Mouse (Mus musculus): ENCODE results near the gene Tepsin.
A peak's percentile ranks its signal among the peaks of the same experiment; 100 is the strongest.

Gene Tepsin

GRCm38 (mm10) chr11:120098588-120099511, at the start of gene Tepsin, which contains the start of gene Ndufaf8:
TSS of gene Tepsin (minus strand) at chr11:120098731.
TSS of gene Ndufaf8 (plus strand) at chr11:120098928.
- DNase-seq (ENCODE audit: low spot score), result peak; percentile 99

GRCm38 (mm10) chr11:120143708-120144497, 45.4 kb upstream of the Tepsin start:
- no peak for DNase-seq (ENCODE audit: low spot score)

GRCm38 (mm10) chr11:120142601-120143051, 44.1 kb upstream of the Tepsin start:
- DNase-seq (ENCODE audit: low spot score), result peak; percentile 50

GRCm38 (mm10) chr11:120140255-120140654, 41.7 kb upstream of the Tepsin start:
- no peak for DNase-seq (ENCODE audit: low spot score)

GRCm38 (mm10) chr11:120139309-120139731, 40.8 kb upstream of the Tepsin start:
- DNase-seq (ENCODE audit: low spot score), result no peak

DNA sequence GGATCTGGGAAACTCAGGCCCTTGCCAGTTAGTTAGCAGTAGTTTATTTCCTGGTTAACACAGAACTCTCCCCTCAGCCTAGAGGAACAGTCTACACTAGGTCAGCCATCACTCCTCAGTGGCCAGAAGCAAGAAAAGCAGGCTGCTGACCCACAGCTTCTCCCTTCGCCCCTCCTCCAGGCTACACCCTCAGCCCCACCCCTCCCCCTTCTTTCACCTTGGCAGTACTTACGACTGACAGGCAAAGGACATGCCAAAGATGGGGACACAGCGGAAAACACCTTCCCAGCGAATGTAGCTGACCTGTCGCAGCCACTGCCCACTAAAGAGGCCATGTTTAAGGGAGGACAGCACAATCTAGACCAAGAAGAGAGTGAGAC, 39.1 kb upstream of the Tepsin start:
- DNase-seq (ENCODE audit: low spot score), result no peak

- DNase-seq (ENCODE audit: low spot score), result no peak
These were observed 38.5 kb upstream of the Tepsin start for GRCm38 (mm10) chr11:120136796-120137624.

DNA sequence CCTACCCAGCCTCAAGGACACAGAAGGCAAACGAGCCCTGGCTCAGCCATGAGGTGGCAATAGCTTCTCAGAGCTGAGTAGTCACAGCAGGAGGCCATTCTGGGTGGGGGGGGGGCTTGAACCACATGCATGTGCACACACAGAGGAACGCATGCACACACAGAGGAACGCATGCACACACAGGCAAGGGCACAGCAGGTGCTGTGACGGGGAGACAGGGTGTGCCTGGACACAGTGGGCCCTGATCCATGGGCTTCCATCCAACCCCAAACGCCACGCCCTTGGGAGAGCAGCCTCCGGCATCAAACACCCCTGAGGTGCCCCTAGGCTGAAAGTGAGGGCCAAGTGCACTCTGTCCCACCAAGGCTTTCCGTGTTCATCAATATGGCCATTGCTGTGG, 37.7 kb upstream of the Tepsin start:
- DNase-seq (ENCODE audit: low spot score), result no peak

DNA sequence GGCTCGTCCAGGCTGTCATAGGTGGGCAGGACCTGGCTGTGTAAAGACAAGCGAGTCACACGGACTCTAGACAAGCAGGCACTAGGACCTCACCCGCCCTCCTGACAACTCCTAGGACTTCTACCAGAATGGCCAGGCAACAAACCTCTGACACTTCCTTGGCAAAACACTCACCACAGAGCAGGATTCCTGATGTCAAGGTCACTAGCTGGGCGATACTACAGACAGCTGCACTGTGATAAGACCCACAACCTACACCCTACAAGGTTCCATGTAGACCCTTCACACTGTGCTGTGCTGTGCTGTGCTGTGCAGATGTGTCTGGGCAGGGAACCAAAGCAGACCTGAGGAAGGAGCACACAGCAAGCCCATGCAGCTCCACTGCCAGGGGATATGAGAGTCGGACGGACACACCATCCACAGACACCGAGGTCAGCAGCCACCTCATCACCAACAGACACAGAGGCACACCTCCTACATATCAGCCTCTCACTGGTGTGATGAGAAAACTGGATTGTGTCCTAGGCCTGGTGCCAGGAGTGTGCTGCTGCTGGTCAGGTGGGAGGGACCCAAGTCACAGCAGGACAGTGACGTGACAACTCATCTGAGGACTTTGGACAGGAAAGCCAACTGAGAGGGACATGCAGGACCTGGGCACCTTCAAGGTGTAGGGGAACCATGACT, 36.5 kb upstream of the Tepsin start:
- no peak for DNase-seq (ENCODE audit: low spot score)

GRCm38 (mm10) chr11:120134148-120134547, 35.6 kb upstream of the Tepsin start:
- no peak for DNase-seq (ENCODE audit: low spot score)

- no peak for DNase-seq (ENCODE audit: low spot score)
These were observed 30.8 kb upstream of the Tepsin start for GRCm38 (mm10) chr11:120129281-120129680.

DNA sequence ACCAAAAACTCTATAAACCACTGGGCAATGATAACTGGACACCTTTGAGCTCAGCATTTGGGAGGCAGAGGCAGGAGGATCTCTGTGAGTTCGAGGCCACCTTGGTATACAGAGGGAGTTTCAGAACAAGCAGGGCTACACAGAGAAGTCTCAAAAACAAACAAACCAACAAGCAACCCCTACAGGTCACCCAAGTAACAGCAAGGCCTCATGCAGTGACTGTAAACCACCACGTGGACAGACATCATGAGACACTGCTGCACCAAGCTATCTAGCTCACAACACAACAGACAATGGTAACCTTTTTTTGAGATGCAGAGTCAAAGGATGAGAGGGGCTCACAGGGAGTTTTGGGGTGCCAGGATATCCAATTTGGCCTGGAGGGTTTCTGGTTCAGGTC, 28.3 kb upstream of the Tepsin start:
- DNase-seq (ENCODE audit: low spot score), result no peak

DNA sequence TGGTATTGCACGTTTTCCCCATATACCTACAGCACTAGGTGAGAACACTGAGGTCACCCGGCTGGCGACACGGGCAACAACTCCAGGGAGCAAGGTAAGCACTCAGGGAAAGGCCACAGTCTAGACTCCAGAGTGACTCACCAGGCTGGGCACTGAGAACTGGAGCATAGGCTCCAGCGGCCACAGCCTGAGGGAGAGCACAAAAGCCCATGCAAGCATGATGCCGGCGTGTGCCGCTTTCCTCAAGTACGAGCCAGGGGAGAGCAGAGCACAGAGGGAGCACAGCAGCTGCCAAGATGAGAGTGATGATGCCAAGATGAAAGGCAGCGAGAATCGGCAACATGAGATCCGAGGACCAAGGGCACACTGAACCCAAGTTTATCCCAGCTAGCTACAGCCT, 23.6 kb upstream of the Tepsin start:
- DNase-seq (ENCODE audit: low spot score), result no peak

GRCm38 (mm10) chr11:120120642-120121420, 22.3 kb upstream of the Tepsin start:
- DNase-seq (ENCODE audit: low spot score), result no peak

DNA sequence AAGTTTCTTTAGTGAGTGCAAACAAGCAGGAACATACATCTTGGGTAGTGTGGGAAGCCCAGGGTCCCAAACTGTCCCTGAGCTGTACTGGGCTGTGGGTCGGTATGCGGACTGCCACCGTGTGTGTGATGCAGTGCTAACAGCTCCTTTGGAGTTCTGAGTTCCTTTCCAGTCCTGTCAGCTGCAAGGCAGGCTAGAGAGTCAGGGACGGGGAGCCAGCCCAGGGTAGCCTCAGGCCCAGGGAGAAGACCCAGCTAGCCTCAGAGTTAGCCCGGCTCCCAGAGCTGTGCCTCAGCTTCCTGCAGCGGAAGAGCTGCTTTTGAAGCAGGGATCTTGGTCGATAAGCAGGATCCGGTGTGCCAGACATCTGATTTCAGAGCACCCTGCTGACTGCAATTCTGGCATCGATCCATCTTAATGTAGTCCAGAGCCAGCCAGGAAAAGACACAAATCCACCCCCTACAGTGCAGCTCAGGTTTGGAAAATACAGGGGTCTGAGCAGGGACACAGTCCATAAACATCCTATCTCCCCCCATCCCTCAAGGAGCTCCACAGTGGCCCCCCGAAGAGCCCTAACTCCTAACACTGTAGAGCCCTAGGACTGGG, 21.5 kb upstream of the Tepsin start:
- DNase-seq (ENCODE audit: low spot score), result no peak

DNA sequence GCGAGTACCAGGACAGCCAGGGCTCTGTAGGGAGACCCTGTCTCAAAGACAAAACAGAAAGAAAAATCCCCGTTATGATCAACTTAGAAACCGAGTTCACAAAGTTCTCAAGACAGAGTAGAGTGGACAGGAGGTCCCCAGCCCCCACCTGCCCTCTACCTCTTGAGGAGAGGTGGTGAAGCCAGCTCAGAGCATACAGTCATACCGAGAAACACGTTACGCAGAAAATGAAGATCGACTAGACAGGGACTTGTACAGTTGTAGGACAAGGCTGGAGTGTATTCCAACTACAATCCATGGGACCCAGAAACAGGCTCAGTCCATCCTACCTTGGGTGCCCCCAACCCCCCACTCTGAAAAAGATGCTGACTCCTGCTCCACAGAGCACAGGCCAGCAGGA, 20.6 kb upstream of the Tepsin start:
- DNase-seq (ENCODE audit: low spot score), result no peak

DNA sequence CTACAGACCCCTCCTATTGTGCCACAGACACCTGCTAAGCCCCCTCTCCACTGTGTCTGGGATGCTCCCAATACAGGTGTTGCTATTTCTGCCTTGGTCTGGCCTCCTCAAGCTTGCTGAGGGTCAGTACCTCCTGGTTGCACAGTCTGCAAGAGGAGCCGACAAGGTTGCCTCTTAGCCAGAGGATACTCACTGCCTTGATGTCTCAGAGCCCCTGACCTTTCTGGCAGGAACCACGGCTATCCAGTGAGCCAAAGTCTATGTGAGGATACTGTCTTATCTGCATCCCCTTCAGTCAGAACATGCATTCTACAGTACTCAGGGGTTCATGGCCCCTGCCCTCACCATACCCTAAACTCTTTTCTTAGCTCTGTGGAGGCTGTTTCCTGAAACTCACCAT, 19.1 kb upstream of the Tepsin start:
- DNase-seq (ENCODE audit: low spot score), result no peak

DNA sequence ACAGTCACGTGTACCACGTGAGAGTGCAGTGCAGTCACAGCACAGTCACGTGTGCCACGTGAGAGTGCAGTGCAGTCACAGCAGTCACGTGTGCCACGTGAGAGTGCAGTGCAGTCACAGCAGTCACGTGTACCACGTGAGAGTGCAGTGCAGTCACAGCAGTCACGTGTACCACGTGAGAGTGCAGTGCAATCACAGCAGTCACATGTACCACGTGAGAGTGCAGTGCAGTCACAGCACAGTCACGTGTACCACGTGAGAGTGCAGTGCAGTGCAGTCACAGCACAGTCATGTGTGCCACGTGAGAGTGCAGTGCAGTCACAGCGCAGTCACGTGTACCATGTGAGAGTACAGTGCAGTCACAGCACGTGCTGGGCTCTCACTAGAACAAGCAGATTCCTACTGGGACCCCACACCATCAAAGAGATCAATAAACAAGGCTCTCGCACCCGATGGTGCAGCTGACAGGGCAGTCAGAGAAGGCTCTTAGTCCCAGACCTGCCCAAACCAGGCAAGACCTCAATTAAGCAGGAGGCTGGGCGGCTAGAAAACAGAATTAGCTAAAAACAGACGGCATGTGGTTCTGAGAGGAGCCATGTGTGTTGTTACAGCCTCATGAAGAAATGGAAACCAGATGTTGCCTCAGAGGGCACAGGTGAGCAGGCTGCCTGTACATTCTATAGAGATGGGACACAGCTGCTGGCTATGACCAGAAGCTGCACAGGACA, 16.1 kb upstream of the Tepsin start:
- DNase-seq (ENCODE audit: low spot score), result no peak

DNA sequence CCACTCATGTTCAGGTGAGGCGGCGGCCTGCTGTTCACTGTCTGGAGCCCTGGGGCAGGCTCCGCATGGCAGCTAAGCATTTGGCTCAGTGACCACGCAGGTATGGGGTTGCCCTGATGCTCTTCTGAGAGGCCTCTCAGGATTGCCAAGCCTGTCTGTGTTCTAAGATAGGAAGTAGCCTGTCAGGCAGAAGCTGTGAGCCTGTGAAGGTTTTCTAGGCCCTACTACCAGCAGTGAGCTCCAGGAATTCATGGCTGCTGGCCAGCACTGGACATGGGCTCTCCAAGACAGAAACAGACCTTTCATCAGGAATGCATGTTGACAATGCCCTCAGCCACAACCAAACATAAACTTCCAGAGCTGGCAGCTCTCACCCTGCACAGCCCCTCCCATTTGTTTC, 13.6 kb upstream of the Tepsin start:
- no peak for DNase-seq (ENCODE audit: low spot score)

DNA sequence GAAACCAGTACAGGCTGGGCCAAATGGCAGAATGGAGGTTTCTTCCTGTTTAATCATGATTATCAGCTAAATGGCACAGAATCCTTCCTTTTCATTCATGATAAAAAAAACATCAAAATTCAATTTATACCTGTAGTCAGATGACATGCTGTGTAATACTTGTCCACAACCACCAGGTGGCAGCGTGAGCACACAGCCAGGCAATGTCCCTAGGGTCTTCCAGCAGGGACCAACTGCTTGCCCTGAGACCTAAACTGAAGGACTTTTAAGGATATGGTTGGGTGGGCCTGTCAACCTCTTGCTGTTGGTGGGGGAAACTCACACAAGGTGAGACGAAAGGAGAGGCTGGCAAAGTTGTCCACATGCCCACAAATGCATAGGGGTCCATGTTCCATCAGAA, 12.5 kb upstream of the Tepsin start:
- DNase-seq (ENCODE audit: low spot score), result peak; percentile 42
